Mouse (Mus musculus) heart, postnatal 0 days (tissue): ENCODE results near the gene Tbc1d2b. TPM values are rescaled to one million over a fixed set of nuclear protein-coding genes. Genes with fewer than 3 reads are reported as not detected.

Source experiments
- ATAC-seq: fragments of 200-750 bp; cut with Nextera tagmentation; 2 replicates; pipeline ENCODE4 v1.8.0; 2017; ENCODE audit warnings: low read depth, moderate number of reproducible peaks, moderate library complexity; ENCODE audit not compliant: insufficient read depth
- DNase-seq: peaks from one replicate; pipeline ENCODE4 v3.0.0-alpha.2; 2016; ENCODE audit warnings: low spot score
- H3K27ac ChIP-seq: fragments of 300-500 bp; sonication (generic); 2 replicates; pipeline ENCODE4 v1.5.1; 2014; ENCODE audit warnings: low read depth, mild to moderate bottlenecking
- H3K27me3 ChIP-seq: fragments of 300-500 bp; sonication (generic); 2 replicates; pipeline ENCODE4 v1.6.1; 2014; ENCODE audit warnings: low read length, mixed read lengths; ENCODE audit not compliant: control insufficient read depth, insufficient read depth
- H3K36me3 ChIP-seq: fragments of 300-500 bp; sonication (generic); replicated peaks from 2 replicates; pipeline ENCODE4 v1.6.1; 2014; ENCODE audit warnings: low read length, mixed read lengths; ENCODE audit not compliant: control insufficient read depth, insufficient read depth
- H3K4me1 ChIP-seq: fragments of 300-500 bp; sonication (generic); 2 replicates; pipeline ENCODE4 v1.6.1; 2014; ENCODE audit warnings: antibody characterized with exemption; ENCODE audit not compliant: control insufficient read depth, insufficient read depth
- H3K4me2 ChIP-seq: fragments of 300-500 bp; sonication (generic); 2 replicates; pipeline ENCODE4 v1.6.1; 2014; ENCODE audit warnings: low read depth, mild to moderate bottlenecking, low read length, moderate library complexity
- H3K4me3 ChIP-seq: fragments of 300-500 bp; sonication (generic); 2 replicates; pipeline ENCODE4 v1.5.1; 2014; ENCODE audit warnings: low read depth, low read length
- H3K9ac ChIP-seq: fragments of 300-500 bp; sonication (generic); replicated peaks from 2 replicates; pipeline ENCODE4 v1.6.1; 2014; ENCODE audit warnings: low read depth, low read length, mixed read lengths
- H3K9me3 ChIP-seq: fragments of 300-500 bp; sonication (generic); replicated peaks from 2 replicates; pipeline ENCODE4 v1.6.1; 2016; ENCODE audit warnings: low read length; ENCODE audit not compliant: control insufficient read depth
- CTCF ChIP-seq: IDR thresholded peaks from 2 replicates; pipeline ENCODE4 v1.5.1; 2016; ENCODE audit warnings: antibody characterized with exemption, control low read depth, low read depth
- EP300 ChIP-seq: IDR thresholded peaks from 2 replicates; pipeline ENCODE4 v1.6.1; 2016; ENCODE audit warnings: antibody characterized with exemption, low read depth
- WGBS: fragments of 180-500 bp; shearing (Covaris S2); extraction: QIAGEN DNeasy Blood & Tissue Kit; methylation state at CpG from one replicate; pipeline ENCODE4 v1.1.7; 2014; 5-methylcytosine and 5-hydroxymethylcytosine counted together
- polyA plus RNA-seq: library from polyadenylated mRNA; unstranded; fragments of >200 nt; fragmentation: Nextera tagmentation; extraction: Ambion mirVana; gene quantifications from 2 replicates; pipeline ENCODE4 v1.2.1, GENCODE M21; 2015
- total RNA-seq: library from RNA; depleted of rRNA; stranded (reverse); fragments of >200 nt; gene quantifications from 2 replicates; pipeline ENCODE4 v1.2.3, GENCODE M21; 2014; ENCODE audit warnings: low replicate concordance

The Tbc1d2b gene
- total and polyA plus RNA-seq, 2 experiments from 2014 or later, result 2.9 to 24.7 TPM

- ATAC-seq, result 0 out of 2 replicates have a peak, but pooled peaks have one; percentile 34
- TF ChIP-seq CTCF, result peak; percentile 95
- no peak for TF ChIP-seq EP300
- H3K36me3 ChIP-seq, result peaks cover 29% of the 10 kb centered on the region
These were observed 64.1 kb downstream of the Tbc1d2b start for GRCm38 (mm10) chr9:90206500-90206899.

GRCm38 (mm10) chr9:90204396-90204915, 66.1 kb downstream of the Tbc1d2b start:
- WGBS, result 52% methylated on average over 8 of the region's 8 CpGs
- ATAC-seq (peak; percentile 37; the same call in 1 of the 2 replicates), DNase-seq (no peak)
- Histone ChIP-seq H3K9ac (no peak overlapping the region), H3K4me1 (peaks cover 4% of the 10 kb centered on the region), H3K4me2 (no peak overlapping the region), H3K27me3 (no peaks in the 10 kb centered on the region), H3K9me3 (no peaks in the 10 kb centered on the region), H3K36me3 (peaks cover 32% of the 10 kb centered on the region), H3K27ac (no peak overlapping the region), H3K4me3 (no peak overlapping the region)
- TF ChIP-seq EP300 (no peak), CTCF (peak; percentile 46)

More at GRCm38 (mm10) chr9:90206500-90206899, 64.1 kb downstream of the Tbc1d2b start:
- Histone ChIP-seq H3K27me3 (no peaks in the 10 kb centered on the region), H3K9me3 (no peaks in the 10 kb centered on the region), H3K27ac (no peak overlapping the region), H3K4me3 (no peak overlapping the region), H3K4me2 (no peak overlapping the region), H3K9ac (no peak overlapping the region), H3K4me1 (no peaks in the 10 kb centered on the region)
- 36% methylated on average over 2 of the region's 2 CpGs for WGBS
- peak; percentile 66 for DNase-seq

GRCm38 (mm10) chr9:90203233-90203632, 67.4 kb downstream of the Tbc1d2b start:
- no peak for TF ChIP-seq CTCF
- TF ChIP-seq EP300, result no peak
- H3K4me2 ChIP-seq, result no peak overlapping the region
- peaks cover 16% of the 10 kb centered on the region for H3K4me1 ChIP-seq
- no peaks in the 10 kb centered on the region for H3K9me3 ChIP-seq
- H3K9ac ChIP-seq, result no peak overlapping the region
- H3K27me3 ChIP-seq, result no peaks in the 10 kb centered on the region
- H3K27ac ChIP-seq, result no peak overlapping the region
- ATAC-seq, result no peak
- H3K36me3 ChIP-seq, result peaks cover 28% of the 10 kb centered on the region; the same call in 1 of the 2 replicates
- WGBS, result 89% methylated on average over 5 of the region's 5 CpGs
- no peak overlapping the region for H3K4me3 ChIP-seq
- no peak for DNase-seq

- H3K9me3 ChIP-seq, result no peaks in the 10 kb centered on the region
These were observed 69.1 kb downstream of the Tbc1d2b start for GRCm38 (mm10) chr9:90201541-90201940.

GRCm38 (mm10) chr9:90201096-90201495, 69.5 kb downstream of the Tbc1d2b start:
- WGBS, result 89% methylated on average over 7 of the region's 7 CpGs
- TF ChIP-seq EP300, result no peak
- no peak for TF ChIP-seq CTCF

More at GRCm38 (mm10) chr9:90201541-90201940, 69.1 kb downstream of the Tbc1d2b start:
- Histone ChIP-seq H3K27me3 (no peaks in the 10 kb centered on the region), H3K27ac (no peak overlapping the region), H3K4me1 (peaks cover 29% of the 10 kb centered on the region), H3K4me3 (no peak overlapping the region), H3K9ac (no peak overlapping the region), H3K4me2 (no peak overlapping the region), H3K36me3 (0 out of 2 replicates have a peak, but pooled peaks cover 28% of the 10 kb centered on the region)
- DNase-seq, result no peak
- no peak for ATAC-seq
- no peak for TF ChIP-seq CTCF
- TF ChIP-seq EP300, result no peak
- 49% methylated on average over 4 of the region's 4 CpGs for WGBS

GRCm38 (mm10) chr9:90200501-90200900, 70.1 kb downstream of the Tbc1d2b start:
- Histone ChIP-seq H3K9me3 (no peaks in the 10 kb centered on the region), H3K4me3 (no peak overlapping the region), H3K4me1 (peaks cover 29% of the 10 kb centered on the region), H3K9ac (no peak overlapping the region), H3K27ac (no peak overlapping the region), H3K27me3 (no peaks in the 10 kb centered on the region), H3K36me3 (0 out of 2 replicates have a peak, but pooled peaks cover 30% of the 10 kb centered on the region), H3K4me2 (no peak overlapping the region)
- ATAC-seq (no peak), DNase-seq (no peak)
- no peak for TF ChIP-seq CTCF
- TF ChIP-seq EP300, result no peak
- 93% methylated on average over 4 of the region's 4 CpGs for WGBS

More at GRCm38 (mm10) chr9:90201096-90201495, 69.5 kb downstream of the Tbc1d2b start:
- Histone ChIP-seq H3K4me3 (no peak overlapping the region), H3K4me2 (no peak overlapping the region), H3K9me3 (no peaks in the 10 kb centered on the region), H3K27me3 (no peaks in the 10 kb centered on the region), H3K27ac (no peak overlapping the region), H3K4me1 (peaks cover 29% of the 10 kb centered on the region), H3K36me3 (0 out of 2 replicates have a peak, but pooled peaks cover 28% of the 10 kb centered on the region), H3K9ac (no peak overlapping the region)
- ATAC-seq (no peak), DNase-seq (no peak)
